Mouse (Mus musculus) erythroblast, adult 5-6 weeks (primary cell): ENCODE measurements around the gene Ccnl1. TPM values are rescaled to one million over a fixed set of nuclear protein-coding genes. Genes with fewer than 3 reads are reported as not detected.

Source experiments
- ATAC-seq: replicated peaks from 2 replicates; pipeline ENCODE4 v1.8.0; 2016; ENCODE audit warnings: moderate number of reproducible peaks, mild to moderate bottlenecking, moderate TSS enrichment, inconsistent platforms; ENCODE audit not compliant: poor library complexity, low FRiP score, severe bottlenecking
- total RNA-seq, 2 experiments: library from RNA; stranded (forward) in 1 of 2; stranded (reverse) in 1 of 2; fragments of 150-400 nt in 1 of 2; fragments of 200-764, 138-1000 nt in 1 of 2; gene quantifications; 2 replicates each; pipeline versions ENCODE4 v1.2.3 to v1.2.4; 2015 to 2017; ENCODE audit warnings: low replicate concordance in 2 of 2

Gene Ccnl1
- total RNA-seq, 2 experiments from 2014 or later: 84.4 to 102 TPM

DNA sequence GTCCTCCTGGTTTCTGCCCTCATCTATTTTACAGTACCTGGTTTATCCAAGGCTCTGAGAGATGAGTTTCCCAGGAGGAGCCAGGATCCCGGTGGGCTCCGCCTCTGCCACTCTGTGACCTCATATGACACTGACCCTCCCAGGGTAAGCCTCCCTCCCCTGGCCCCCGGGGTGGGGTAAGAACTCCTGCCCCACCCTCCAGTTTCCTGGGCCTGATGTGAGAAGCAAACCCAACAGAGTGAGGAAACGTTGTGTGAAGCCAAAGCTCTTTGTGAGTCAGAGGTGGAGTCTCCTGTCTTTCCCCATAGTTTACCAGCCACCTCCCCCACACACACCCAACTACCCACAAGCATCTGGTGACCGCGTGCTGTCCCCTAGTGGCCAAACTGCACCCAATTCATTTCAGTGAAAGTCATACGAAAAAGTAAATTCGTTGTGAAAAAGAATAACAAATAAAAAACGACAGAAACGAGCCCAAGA is 28.7 kb downstream of the Ccnl1 start:
- no peak for ATAC-seq

DNA sequence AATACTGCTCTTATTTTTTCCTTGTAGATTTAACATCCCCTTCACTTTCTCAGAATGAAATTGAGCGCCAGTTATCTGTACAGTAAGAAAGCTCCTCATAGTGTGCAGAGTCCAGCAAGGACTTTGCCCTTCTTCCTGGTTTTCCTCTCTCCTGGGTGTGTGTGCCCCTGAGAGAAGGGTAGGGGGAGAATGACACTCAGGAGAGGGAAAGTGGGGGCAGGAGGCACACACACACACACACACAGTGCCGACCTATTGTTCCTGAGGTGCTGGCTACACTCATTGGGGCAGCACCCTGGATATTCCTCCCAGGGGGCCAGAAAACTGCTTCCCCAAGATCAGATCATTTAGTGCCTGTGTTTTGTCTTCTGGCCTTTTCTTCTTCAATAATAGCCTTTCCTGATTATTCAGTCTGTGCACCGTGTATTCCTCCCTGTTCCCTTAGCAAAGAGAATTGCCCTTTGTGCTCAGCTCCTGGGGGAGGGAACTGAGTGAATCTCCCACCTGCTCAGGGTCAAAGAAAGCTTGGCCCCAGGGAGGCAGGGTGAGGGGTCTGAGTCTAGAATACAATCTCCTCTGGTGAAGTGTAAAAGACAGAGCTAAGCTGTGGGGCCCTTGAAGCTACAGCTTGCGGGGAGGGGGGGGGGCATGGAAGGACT is 29.3 kb downstream of the Ccnl1 start:
- no peak for ATAC-seq

- no peak for ATAC-seq
These were observed 30.4 kb downstream of the Ccnl1 start for GRCm38 (mm10) chr3:65927685-65928084.

GRCm38 (mm10) chr3:65927101-65927501 is 30.9 kb downstream of the Ccnl1 start:
- ATAC-seq: no peak

- no peak for ATAC-seq
These were observed 31.6 kb downstream of the Ccnl1 start for GRCm38 (mm10) chr3:65926426-65926825.

DNA sequence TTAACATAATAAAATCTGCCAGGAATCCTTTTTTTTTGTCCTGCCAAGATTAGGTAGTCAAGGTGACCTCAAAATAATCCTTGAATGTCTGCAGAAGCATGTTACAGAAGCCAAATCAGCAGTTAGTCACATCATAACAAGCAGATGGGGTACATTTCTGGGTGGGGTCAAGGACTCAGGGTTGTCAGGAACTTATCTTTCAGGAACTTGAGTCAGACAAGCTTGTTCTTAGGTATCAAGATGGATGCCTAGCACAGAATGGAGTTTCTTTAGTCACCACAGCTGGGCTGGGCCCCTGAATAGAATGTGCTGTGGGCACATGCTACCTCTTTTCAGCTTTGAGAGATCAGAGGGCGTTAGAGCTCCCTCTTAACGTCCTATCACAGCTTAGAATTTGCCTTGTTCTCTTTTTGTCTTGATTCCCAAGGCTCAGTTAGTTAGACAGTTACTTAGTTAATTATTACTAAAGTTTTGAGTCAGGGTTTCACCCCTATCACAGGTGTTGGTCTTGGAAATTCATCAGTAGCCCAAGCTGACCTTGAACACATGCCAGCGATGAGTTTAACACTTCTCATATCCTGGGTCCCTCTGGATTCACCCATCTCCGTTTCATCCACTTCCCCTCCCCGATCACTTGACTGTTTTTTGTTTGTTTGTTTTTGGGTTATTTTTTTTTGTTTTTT is 32.9 kb downstream of the Ccnl1 start:
- ATAC-seq: no peak

GRCm38 (mm10) chr3:65922420-65922819 is 35.6 kb downstream of the Ccnl1 start:
- no peak for ATAC-seq

DNA sequence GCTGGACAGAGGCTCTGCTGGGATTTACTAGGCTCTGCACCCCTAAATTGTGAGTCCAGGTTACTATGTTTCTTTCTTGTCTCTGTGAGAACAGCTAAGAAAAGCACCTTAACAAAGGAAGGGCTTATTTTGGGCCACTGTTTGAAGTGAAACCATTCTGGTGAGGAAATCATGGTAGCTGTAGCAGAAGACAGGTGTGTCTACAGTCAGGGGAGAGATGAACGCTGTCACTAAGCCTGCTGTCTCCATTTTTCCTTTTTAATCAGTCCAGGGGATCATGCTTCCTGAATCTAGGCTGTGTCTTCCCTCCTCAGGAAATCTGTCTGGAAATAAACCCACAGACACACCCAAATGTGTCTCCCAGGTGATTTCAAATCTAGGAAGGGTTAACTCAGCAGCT is 36.4 kb downstream of the Ccnl1 start:
- ATAC-seq: no peak

- ATAC-seq: no peak
These were observed 39.0 kb downstream of the Ccnl1 start for GRCm38 (mm10) chr3:65919016-65919415.

- ATAC-seq: no peak
These were observed 45.1 kb downstream of the Ccnl1 start for GRCm38 (mm10) chr3:65912928-65913327.

GRCm38 (mm10) chr3:65912217-65912616 is 45.8 kb downstream of the Ccnl1 start:
- no peak for ATAC-seq

DNA sequence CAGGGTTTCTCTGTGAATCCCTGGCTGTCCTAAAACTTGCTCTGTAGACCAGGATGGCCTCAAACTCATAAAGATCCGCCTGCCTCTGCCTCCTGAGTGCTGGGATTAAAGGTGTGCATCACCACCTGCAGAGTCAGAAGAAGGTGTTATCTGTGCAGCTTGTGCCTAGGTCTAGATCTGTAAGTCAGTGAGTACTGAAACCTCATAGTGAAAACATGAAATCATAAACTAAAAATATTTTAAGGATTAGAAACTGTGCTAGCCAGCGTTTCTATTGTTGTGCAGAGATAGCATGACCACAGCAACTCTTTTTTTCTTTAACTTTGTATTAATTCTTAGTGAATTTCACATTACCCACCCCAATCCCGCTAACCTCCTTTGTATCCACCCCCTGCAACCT is 46.8 kb downstream of the Ccnl1 start:
- ATAC-seq: no peak

DNA sequence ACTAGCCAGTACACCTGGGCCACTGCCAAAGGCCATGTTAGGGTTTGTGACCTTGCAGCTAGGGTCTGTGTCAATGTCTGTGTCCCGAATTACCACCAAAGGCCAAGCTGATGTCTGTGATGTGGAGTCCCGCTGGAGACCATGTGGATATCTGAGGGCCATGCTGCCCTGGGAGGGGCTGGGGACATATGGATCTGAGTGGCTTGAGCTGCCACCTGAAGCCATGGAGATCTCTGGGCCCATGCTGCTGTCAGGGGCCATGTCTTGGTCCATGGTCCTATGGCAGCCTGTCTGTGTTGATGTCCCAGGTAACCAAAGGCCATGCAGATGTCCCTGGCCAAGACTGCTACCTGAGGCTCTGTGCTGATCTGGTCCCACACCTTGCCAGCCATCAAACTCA is 48.6 kb downstream of the Ccnl1 start:
- no peak for ATAC-seq

- ATAC-seq: no peak
These were observed 50.5 kb downstream of the Ccnl1 start for GRCm38 (mm10) chr3:65907536-65907935.

GRCm38 (mm10) chr3:65905281-65906169 is 52.5 kb downstream of the Ccnl1 start:
- ATAC-seq: no peak

DNA sequence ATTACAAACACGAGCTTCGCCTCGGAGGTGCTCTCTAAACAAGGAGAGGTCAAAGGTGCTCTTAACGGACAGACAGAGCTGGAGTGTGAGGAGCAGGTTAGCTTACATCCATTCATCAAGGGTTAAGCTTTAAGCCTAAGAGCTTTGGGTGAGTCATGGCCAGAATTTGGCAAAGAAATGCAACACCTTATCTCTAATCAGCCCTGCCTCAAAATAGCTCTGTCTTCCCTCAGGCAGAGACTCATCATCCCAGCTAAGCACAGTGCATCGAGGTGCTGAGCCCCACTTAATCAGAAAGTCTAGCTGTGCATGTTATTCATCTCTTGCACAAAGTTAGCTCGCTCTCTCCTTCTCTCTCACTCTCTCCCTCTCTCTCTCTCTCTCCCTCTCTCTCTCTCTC is 53.3 kb downstream of the Ccnl1 start:
- no peak for ATAC-seq

DNA sequence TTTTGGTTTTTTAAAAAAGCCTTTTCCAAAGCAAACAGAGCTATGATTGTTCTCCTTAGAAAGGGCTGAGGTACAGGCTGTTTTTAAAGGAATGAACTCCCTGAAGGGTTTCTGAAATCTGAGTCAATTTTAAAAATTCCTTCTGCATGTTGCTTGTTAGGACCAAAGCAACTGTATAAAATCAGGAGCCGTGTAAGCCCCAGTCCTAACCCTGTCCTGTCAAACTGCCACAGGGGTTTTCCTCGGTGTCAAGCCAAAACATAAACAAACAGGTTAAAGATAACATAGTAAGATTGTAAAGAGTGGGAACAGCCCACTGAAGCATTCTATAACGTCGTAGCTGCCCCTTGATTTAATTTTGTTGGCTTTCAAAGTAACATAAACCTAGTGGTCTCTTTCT is 53.9 kb downstream of the Ccnl1 start:
- ATAC-seq: no peak

DNA sequence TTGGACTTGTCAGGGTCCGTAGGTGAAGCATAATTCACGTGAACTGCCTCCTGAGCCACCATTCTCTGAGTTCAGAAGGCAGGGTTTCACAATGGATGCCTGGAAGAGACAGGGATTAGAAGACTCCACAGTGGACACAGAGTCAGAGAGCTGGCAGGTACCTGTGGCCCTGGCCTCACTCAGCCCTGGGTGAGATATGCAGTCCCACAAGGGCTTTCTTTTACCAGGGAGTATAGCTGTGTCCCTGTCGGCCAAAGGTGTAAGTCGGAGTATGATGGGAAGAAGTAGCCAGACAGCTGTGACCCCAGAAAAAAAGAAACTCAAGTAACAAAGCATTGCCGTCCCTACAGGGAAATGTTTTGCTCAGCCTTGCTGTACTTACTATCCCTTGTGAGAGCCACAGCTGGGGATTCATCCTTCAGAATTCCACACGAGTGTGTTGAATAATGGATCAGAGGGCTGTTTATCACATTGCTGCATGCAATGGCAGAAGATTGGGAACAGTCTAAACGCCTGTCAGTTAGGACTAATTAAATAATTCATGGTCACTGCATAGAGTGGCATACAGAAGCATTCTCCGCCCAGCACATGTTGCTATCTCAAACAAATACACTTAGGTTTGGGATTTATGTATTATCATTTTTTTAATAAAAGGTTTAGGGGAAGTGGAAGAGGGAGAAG is 59.3 kb downstream of the Ccnl1 start:
- no peak for ATAC-seq

DNA sequence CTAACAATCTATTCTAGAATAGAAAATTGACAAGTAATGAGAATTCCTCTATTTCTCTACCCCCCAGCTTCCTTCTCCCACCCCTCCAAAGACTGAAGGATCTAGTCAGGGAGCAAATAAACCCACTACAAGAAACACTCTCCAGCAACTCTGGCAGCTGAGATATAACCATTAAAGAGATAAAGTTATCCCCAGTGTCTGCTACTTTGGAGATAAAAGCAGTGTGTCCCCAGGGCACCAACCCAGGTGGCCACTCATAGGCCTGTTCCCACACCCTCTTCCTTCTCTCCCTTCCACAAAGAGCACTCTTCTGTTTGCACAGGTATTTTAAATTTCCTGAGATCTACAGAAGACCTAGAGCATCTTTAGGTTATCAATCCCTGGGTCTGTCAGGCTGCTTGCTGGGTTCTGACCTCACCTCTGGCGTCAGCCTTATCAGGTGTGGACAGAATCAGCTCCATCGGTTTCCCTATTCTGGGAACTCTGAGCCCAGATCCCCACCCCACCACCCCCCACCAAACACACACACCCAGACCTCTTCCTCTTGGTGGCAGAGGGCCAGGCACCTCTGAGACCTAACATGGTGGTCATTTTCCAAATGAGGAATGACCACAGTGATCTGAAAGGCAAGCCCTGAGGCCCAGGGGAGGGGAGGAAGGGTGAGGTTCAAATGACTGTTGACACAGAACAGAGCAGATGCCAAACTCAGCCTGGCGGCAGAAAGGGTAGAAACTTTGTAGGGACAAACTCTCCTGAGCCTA is 60.6 kb downstream of the Ccnl1 start:
- ATAC-seq: no peak
